Mouse (Mus musculus) G1E (cell line): ENCODE data around the gene Frmd6.

Experiments used
- CTCF ChIP-seq: IDR thresholded peaks from 2 replicates; pipeline ENCODE4 v1.5.1; 2012; ENCODE audit warnings: low read depth, low read length, inconsistent platforms, mixed read lengths
- GATA1 ChIP-seq: IDR thresholded peaks from 2 replicates; pipeline ENCODE4 v1.6.1; 2012; ENCODE audit warnings: borderline replicate concordance, low read length, inconsistent platforms, mixed read lengths
- POLR2AphosphoS5 ChIP-seq: IDR thresholded peaks from 2 replicates; pipeline ENCODE4 v1.6.1; 2012; ENCODE audit warnings: low read depth, low read length, inconsistent platforms; ENCODE audit not compliant: insufficient replicate concordance
- TAL1 ChIP-seq: conservative IDR thresholded peaks from 2 replicates; pipeline ENCODE4 v1.6.1; 2012; ENCODE audit warnings: low read depth, low read length, inconsistent platforms, mixed read lengths

- no peak for TF ChIP-seq CTCF
- no peak for TF ChIP-seq GATA1
- no peak for TF ChIP-seq TAL1
- TF ChIP-seq POLR2AphosphoS5 = no peak
Observed at GRCm38 (mm10) chr12:70827187-70827900, 2.0 kb downstream of the Frmd6 start.
